Mouse (Mus musculus): ENCODE results near the gene Itih3.

Gene Itih3

GRCm38 (mm10) chr14:30902628-30903027 lies 20.9 kb downstream of the Itih3 start:
- DNase-seq (ENCODE audit: low read depth, low spot score) = no peak

GRCm38 (mm10) chr14:30899972-30900371 lies 23.6 kb downstream of the Itih3 start:
- no peak for DNase-seq (ENCODE audit: low read depth, low spot score)

GRCm38 (mm10) chr14:30888271-30888732 lies 35.3 kb downstream of the Itih3 start:
- no peak for DNase-seq (ENCODE audit: low read depth, low spot score)

- no peak for DNase-seq (ENCODE audit: low read depth, low spot score)
Measured at GRCm38 (mm10) chr14:30886204-30886603, 37.4 kb downstream of the Itih3 start, which contains the start of gene Itih4. Itih4 (plus strand) TSS chr14:30886476.

GRCm38 (mm10) chr14:30885298-30885697 lies 38.3 kb downstream of the Itih3 start:
- DNase-seq (ENCODE audit: low read depth, low spot score) = no peak

GRCm38 (mm10) chr14:30881718-30882108 lies 41.8 kb downstream of the Itih3 start:
- DNase-seq (ENCODE audit: low read depth, low spot score) = no peak

GRCm38 (mm10) chr14:30880811-30881717 lies 42.5 kb downstream of the Itih3 start:
- no peak for DNase-seq (ENCODE audit: low read depth, low spot score)

- no peak for DNase-seq (ENCODE audit: low read depth, low spot score)
Measured at GRCm38 (mm10) chr14:30880251-30880650, 43.3 kb downstream of the Itih3 start.

GRCm38 (mm10) chr14:30879794-30880193 lies 43.8 kb downstream of the Itih3 start:
- no peak for DNase-seq (ENCODE audit: low read depth, low spot score)

- DNase-seq (ENCODE audit: low read depth, low spot score) = no peak
Measured at GRCm38 (mm10) chr14:30878958-30879571, 44.5 kb downstream of the Itih3 start, which contains the start of gene Mustn1. Mustn1 (plus strand) TSS chr14:30879200.

GRCm38 (mm10) chr14:30877827-30878226 lies 45.7 kb downstream of the Itih3 start:
- no peak for DNase-seq (ENCODE audit: low read depth, low spot score)

- no peak for DNase-seq (ENCODE audit: low read depth, low spot score)
Measured at GRCm38 (mm10) chr14:30876451-30876850, 47.1 kb downstream of the Itih3 start.

GRCm38 (mm10) chr14:30875955-30876354 lies 47.6 kb downstream of the Itih3 start:
- DNase-seq (ENCODE audit: low read depth, low spot score) = no peak

GRCm38 (mm10) chr14:30875130-30875865 lies 48.3 kb downstream of the Itih3 start:
- DNase-seq (ENCODE audit: low read depth, low spot score) = no peak

GRCm38 (mm10) chr14:30874095-30874700 lies 49.4 kb downstream of the Itih3 start:
- no peak for DNase-seq (ENCODE audit: low read depth, low spot score)

GRCm38 (mm10) chr14:30870206-30871147 lies 53.1 kb downstream of the Itih3 start:
- DNase-seq (ENCODE audit: low read depth, low spot score) = no peak

- no peak for DNase-seq (ENCODE audit: low read depth, low spot score)
Measured at GRCm38 (mm10) chr14:30869391-30869801, 54.2 kb downstream of the Itih3 start.

GRCm38 (mm10) chr14:30868826-30869225 lies 54.7 kb downstream of the Itih3 start:
- no peak for DNase-seq (ENCODE audit: low read depth, low spot score)

- DNase-seq (ENCODE audit: low read depth, low spot score) = no peak
Measured at GRCm38 (mm10) chr14:30867042-30867441, 56.5 kb downstream of the Itih3 start.

GRCm38 (mm10) chr14:30865311-30865710 lies 58.2 kb downstream of the Itih3 start:
- no peak for DNase-seq (ENCODE audit: low read depth, low spot score)

All from brain, embryonic 18.5 days (tissue).